Mouse (Mus musculus): ENCODE data around the gene Nelfe. TPM values are rescaled to one million over a fixed set of nuclear protein-coding genes. Genes with fewer than 3 reads are reported as not detected.
"Not testable (repeated sequence)": the region's sequence is repeated elsewhere in the genome, so short reads cannot be mapped to it uniquely, and the experiment has no call there.

Gene Nelfe
- polyA plus RNA-seq, 1 experiment from 2014 or later = 132 TPM

- DNase-seq (ENCODE audit: low spot score) = peak; percentile 73
- Histone ChIP-seq H3K9ac (ENCODE audit: low read length) (peak overlapping the region; percentile 98), H3K9me3 (ENCODE audit: control insufficient read depth, low read length) (no peaks in the 10 kb centered on the region), H3K4me1 (ENCODE audit: control insufficient read depth, insufficient read depth, low read length) (peaks cover 16% of the 10 kb centered on the region), H3K27ac (ENCODE audit: low read depth, low read length) (peak overlapping the region; percentile 95), H3K36me3 (ENCODE audit: control insufficient read depth, insufficient read depth, low read length) (peaks cover 14% of the 10 kb centered on the region), H3K27me3 (ENCODE audit: control insufficient read depth, insufficient read depth, low read length) (no peaks in the 10 kb centered on the region), H3K4me3 (ENCODE audit: low read depth, low read length) (peak overlapping the region; percentile 92), H3K4me2 (ENCODE audit: low read depth) (peak overlapping the region; percentile 90)
- 0 out of 2 replicates have a peak, but pooled peaks have one; percentile 21 for ATAC-seq (ENCODE audit: insufficient read depth, low FRiP score, low TSS enrichment)
- WGBS = 0% methylated on average over 5 of the region's 47 CpGs
Observed at GRCm38 (mm10) chr17:34898706-34899052, 48.5 kb downstream of the Nelfe start.

GRCm38 (mm10) chr17:34899053-34899889 lies 49.1 kb downstream of the Nelfe start:
- WGBS = 0% methylated on average over 31 of the region's 45 CpGs
- Histone ChIP-seq H3K4me1 (ENCODE audit: control insufficient read depth, insufficient read depth, low read length) (peaks cover 16% of the 10 kb centered on the region), H3K36me3 (ENCODE audit: control insufficient read depth, insufficient read depth, low read length) (peaks cover 14% of the 10 kb centered on the region), H3K9me3 (ENCODE audit: control insufficient read depth, low read length) (no peaks in the 10 kb centered on the region), H3K27me3 (ENCODE audit: control insufficient read depth, insufficient read depth, low read length) (no peaks in the 10 kb centered on the region), H3K4me2 (ENCODE audit: low read depth) (peak overlapping the region; percentile 90), H3K4me3 (ENCODE audit: low read depth, low read length) (peak overlapping the region; percentile 92), H3K9ac (ENCODE audit: low read length) (peak overlapping the region; percentile 98), H3K27ac (ENCODE audit: low read depth, low read length) (peak overlapping the region; percentile 95; the same call in 1 of the 2 replicates)
- peak; percentile 37 for DNase-seq (ENCODE audit: low spot score)
- ATAC-seq (ENCODE audit: insufficient read depth, low FRiP score, low TSS enrichment) = no peak

GRCm38 (mm10) chr17:34899890-34900243 lies 49.7 kb downstream of the Nelfe start:
- H3K4me1 ChIP-seq (ENCODE audit: control insufficient read depth, insufficient read depth, low read length) = peaks cover 16% of the 10 kb centered on the region
- H3K27ac ChIP-seq (ENCODE audit: low read depth, low read length) = no peak overlapping the region
- ATAC-seq (ENCODE audit: insufficient read depth, low FRiP score, low TSS enrichment) = no peak
- H3K4me2 ChIP-seq (ENCODE audit: low read depth) = peak overlapping the region; percentile 90
- no peaks in the 10 kb centered on the region for H3K27me3 ChIP-seq (ENCODE audit: control insufficient read depth, insufficient read depth, low read length)
- peak overlapping the region; percentile 92 for H3K4me3 ChIP-seq (ENCODE audit: low read depth, low read length)
- 8% methylated on average over 5 of the region's 5 CpGs for WGBS
- peaks cover 14% of the 10 kb centered on the region for H3K36me3 ChIP-seq (ENCODE audit: control insufficient read depth, insufficient read depth, low read length)
- H3K9me3 ChIP-seq (ENCODE audit: control insufficient read depth, low read length) = no peaks in the 10 kb centered on the region
- DNase-seq (ENCODE audit: low spot score) = no peak
- H3K9ac ChIP-seq (ENCODE audit: low read length) = peak overlapping the region; percentile 98

GRCm38 (mm10) chr17:34900826-34901225 lies 50.6 kb downstream of the Nelfe start:
- not testable (repeated sequence) for H3K4me2 ChIP-seq (ENCODE audit: low read depth); ATAC-seq (ENCODE audit: insufficient read depth, low FRiP score, low TSS enrichment)
- peaks cover 21% of the 10 kb centered on the region for H3K36me3 ChIP-seq (ENCODE audit: control insufficient read depth, insufficient read depth, low read length)

GRCm38 (mm10) chr17:34901948-34902347 lies 51.8 kb downstream of the Nelfe start:
- H3K27me3 ChIP-seq (ENCODE audit: control insufficient read depth, insufficient read depth, low read length); ATAC-seq (ENCODE audit: insufficient read depth, low FRiP score, low TSS enrichment); H3K4me2 ChIP-seq (ENCODE audit: low read depth); H3K4me1 ChIP-seq (ENCODE audit: control insufficient read depth, insufficient read depth, low read length); H3K4me3 ChIP-seq (ENCODE audit: low read depth, low read length); DNase-seq (ENCODE audit: low spot score); H3K9ac ChIP-seq (ENCODE audit: low read length); H3K27ac ChIP-seq (ENCODE audit: low read depth, low read length); H3K9me3 ChIP-seq (ENCODE audit: control insufficient read depth, low read length): not testable (repeated sequence)
- 93% methylated on average over 9 of the region's 10 CpGs for WGBS
- peaks cover 31% of the 10 kb centered on the region for H3K36me3 ChIP-seq (ENCODE audit: control insufficient read depth, insufficient read depth, low read length)

More at GRCm38 (mm10) chr17:34900826-34901225, 50.6 kb downstream of the Nelfe start:
- H3K27ac ChIP-seq (ENCODE audit: low read depth, low read length); DNase-seq (ENCODE audit: low spot score); H3K9me3 ChIP-seq (ENCODE audit: control insufficient read depth, low read length); H3K27me3 ChIP-seq (ENCODE audit: control insufficient read depth, insufficient read depth, low read length); H3K9ac ChIP-seq (ENCODE audit: low read length); H3K4me3 ChIP-seq (ENCODE audit: low read depth, low read length): not testable (repeated sequence)
- peaks cover 12% of the 10 kb centered on the region for H3K4me1 ChIP-seq (ENCODE audit: control insufficient read depth, insufficient read depth, low read length)

GRCm38 (mm10) chr17:34902895-34903294 lies 52.7 kb downstream of the Nelfe start:
- Histone ChIP-seq H3K27me3 (ENCODE audit: control insufficient read depth, insufficient read depth, low read length) (no peaks in the 10 kb centered on the region), H3K36me3 (ENCODE audit: control insufficient read depth, insufficient read depth, low read length) (peaks cover 37% of the 10 kb centered on the region), H3K4me2 (ENCODE audit: low read depth) (no peak overlapping the region), H3K27ac (ENCODE audit: low read depth, low read length) (no peak overlapping the region), H3K9ac (ENCODE audit: low read length) (no peak overlapping the region), H3K9me3 (ENCODE audit: control insufficient read depth, low read length) (no peaks in the 10 kb centered on the region), H3K4me3 (ENCODE audit: low read depth, low read length) (no peak overlapping the region), H3K4me1 (ENCODE audit: control insufficient read depth, insufficient read depth, low read length) (peaks cover 3% of the 10 kb centered on the region; the same call in 1 of the 2 replicates)
- ATAC-seq (ENCODE audit: insufficient read depth, low FRiP score, low TSS enrichment) (no peak), DNase-seq (ENCODE audit: low spot score) (no peak)
- WGBS = 92% methylated on average over 9 of the region's 9 CpGs

Small RNA genes within 50 kb of the gene (microRNA-seq; reads per million reads assigned to microRNA genes)
- not detected for gene Mir6970
- 1.0 reads per million for gene Mir6971
- gene Mir6972 = not detected

Other genes starting within 250 kb of the Nelfe start
- 177 and 187 TPM in 2 replicates for gene Rnf5, start 246.7 kb upstream of the Nelfe start, polyA plus RNA-seq (2014; fragmentation: Nextera tagmentation; extraction: Ambion mirVana)
- gene Agpat1, start 246.1 kb upstream of the Nelfe start, polyA plus RNA-seq (2014; fragmentation: Nextera tagmentation; extraction: Ambion mirVana) = 83.3 and 91.2 TPM in 2 replicates
- 10.2 and 12.1 TPM in 2 replicates for gene Egfl8, start 234.4 kb upstream of the Nelfe start, polyA plus RNA-seq (2014; fragmentation: Nextera tagmentation; extraction: Ambion mirVana)
- gene Ppt2, start 221.9 kb upstream of the Nelfe start, polyA plus RNA-seq (2014; fragmentation: Nextera tagmentation; extraction: Ambion mirVana) = 27.6 and 30.3 TPM in 2 replicates
- gene Prrt1, start 220.9 kb upstream of the Nelfe start, polyA plus RNA-seq (2014; fragmentation: Nextera tagmentation; extraction: Ambion mirVana) = 0.57 and 0.87 TPM in 2 replicates
- gene Fkbpl, start 205.6 kb upstream of the Nelfe start, polyA plus RNA-seq (2014; fragmentation: Nextera tagmentation; extraction: Ambion mirVana) = 15.5 and 17.6 TPM in 2 replicates
- gene Atf6b, start 203.2 kb upstream of the Nelfe start, polyA plus RNA-seq (2014; fragmentation: Nextera tagmentation; extraction: Ambion mirVana) = 78.3 and 88.4 TPM in 2 replicates
- gene Tnxb, start 179.9 kb upstream of the Nelfe start, polyA plus RNA-seq (2014; fragmentation: Nextera tagmentation; extraction: Ambion mirVana) = 0.03 TPM in 1 of 2 replicates, not detected in the other
- not detected in 2 replicates for gene C4b, start 106.5 kb upstream of the Nelfe start, polyA plus RNA-seq (2014; fragmentation: Nextera tagmentation; extraction: Ambion mirVana)
- not detected in 2 replicates for gene Cyp21a1, start 45.8 kb upstream of the Nelfe start, polyA plus RNA-seq (2014; fragmentation: Nextera tagmentation; extraction: Ambion mirVana)
- gene Stk19, start 13.4 kb upstream of the Nelfe start, polyA plus RNA-seq (2014; fragmentation: Nextera tagmentation; extraction: Ambion mirVana) = 20.3 and 24.7 TPM in 2 replicates
- 69.4 and 71.0 TPM in 2 replicates for gene Dxo, start 13.4 kb upstream of the Nelfe start, polyA plus RNA-seq (2014; fragmentation: Nextera tagmentation; extraction: Ambion mirVana)
- 45.0 and 55.7 TPM in 2 replicates for gene Skiv2l, start 181 bp upstream of the Nelfe start, polyA plus RNA-seq (2014; fragmentation: Nextera tagmentation; extraction: Ambion mirVana)
- 2.6 and 2.9 TPM in 2 replicates for gene Cfb, start 12.1 kb downstream of the Nelfe start, polyA plus RNA-seq (2014; fragmentation: Nextera tagmentation; extraction: Ambion mirVana)
- 1.7 and 2.1 TPM in 2 replicates for gene Zbtb12, start 29.1 kb downstream of the Nelfe start, polyA plus RNA-seq (2014; fragmentation: Nextera tagmentation; extraction: Ambion mirVana)
- not detected in 2 replicates for gene Gm20547, start 31.7 kb downstream of the Nelfe start, polyA plus RNA-seq (2014; fragmentation: Nextera tagmentation; extraction: Ambion mirVana)
- 0.57 and 0.86 TPM in 2 replicates for gene C2, start 47.9 kb downstream of the Nelfe start, polyA plus RNA-seq (2014; fragmentation: Nextera tagmentation; extraction: Ambion mirVana)
- gene Ehmt2, start 48.1 kb downstream of the Nelfe start, polyA plus RNA-seq (2014; fragmentation: Nextera tagmentation; extraction: Ambion mirVana) = 62.7 and 70.3 TPM in 2 replicates
- gene Slc44a4, start 64.1 kb downstream of the Nelfe start, polyA plus RNA-seq (2014; fragmentation: Nextera tagmentation; extraction: Ambion mirVana) = not detected in 2 replicates
- 16.4 and 16.8 TPM in 2 replicates for gene Neu1, start 80.9 kb downstream of the Nelfe start, polyA plus RNA-seq (2014; fragmentation: Nextera tagmentation; extraction: Ambion mirVana)
- 0.13 and 0.37 TPM in 2 replicates for gene Hspa1b, start 108.8 kb downstream of the Nelfe start, polyA plus RNA-seq (2014; fragmentation: Nextera tagmentation; extraction: Ambion mirVana)
- not detected in 2 replicates for gene Gm20481, start 119.5 kb downstream of the Nelfe start, polyA plus RNA-seq (2014; fragmentation: Nextera tagmentation; extraction: Ambion mirVana)
- 1.1 and 1.9 TPM in 2 replicates for gene Hspa1a, start 121.8 kb downstream of the Nelfe start, polyA plus RNA-seq (2014; fragmentation: Nextera tagmentation; extraction: Ambion mirVana)
- 1.8 and 2.0 TPM in 2 replicates for gene Hspa1l, start 122.3 kb downstream of the Nelfe start, polyA plus RNA-seq (2014; fragmentation: Nextera tagmentation; extraction: Ambion mirVana)
- gene Lsm2, start 131.5 kb downstream of the Nelfe start, polyA plus RNA-seq (2014; fragmentation: Nextera tagmentation; extraction: Ambion mirVana) = 209 and 211 TPM in 2 replicates
- 109 and 114 TPM in 2 replicates for gene Vars, start 150.6 kb downstream of the Nelfe start, polyA plus RNA-seq (2014; fragmentation: Nextera tagmentation; extraction: Ambion mirVana)
- gene Vwa7, start 166.2 kb downstream of the Nelfe start, polyA plus RNA-seq (2014; fragmentation: Nextera tagmentation; extraction: Ambion mirVana) = 0.08 TPM in 1 of 2 replicates, not detected in the other
- 3.9 and 5.2 TPM in 2 replicates for gene Sapcd1, start 177.6 kb downstream of the Nelfe start, polyA plus RNA-seq (2014; fragmentation: Nextera tagmentation; extraction: Ambion mirVana)
- 4.1 and 6.2 TPM in 2 replicates for gene Msh5, start 196.4 kb downstream of the Nelfe start, polyA plus RNA-seq (2014; fragmentation: Nextera tagmentation; extraction: Ambion mirVana)
- 82.8 and 89.7 TPM in 2 replicates for gene Clic1, start 199.6 kb downstream of the Nelfe start, polyA plus RNA-seq (2014; fragmentation: Nextera tagmentation; extraction: Ambion mirVana)
- 638 and 659 TPM in 2 replicates for gene Ddah2, start 208.6 kb downstream of the Nelfe start, polyA plus RNA-seq (2014; fragmentation: Nextera tagmentation; extraction: Ambion mirVana)
- 0.43 TPM in 1 of 2 replicates, not detected in the other for gene Ly6g6c, start 215.0 kb downstream of the Nelfe start, polyA plus RNA-seq (2014; fragmentation: Nextera tagmentation; extraction: Ambion mirVana)
- gene Mpig6b, start 215.8 kb downstream of the Nelfe start, polyA plus RNA-seq (2014; fragmentation: Nextera tagmentation; extraction: Ambion mirVana) = 1.5 and 2.0 TPM in 2 replicates
- 0.39 and 0.46 TPM in 2 replicates for gene Ly6g6e, start 226.5 kb downstream of the Nelfe start, polyA plus RNA-seq (2014; fragmentation: Nextera tagmentation; extraction: Ambion mirVana)
- 1.0 and 3.2 TPM in 2 replicates for gene Ly6g6d, start 227.7 kb downstream of the Nelfe start, polyA plus RNA-seq (2014; fragmentation: Nextera tagmentation; extraction: Ambion mirVana)
- gene Ly6g6f, start 235.2 kb downstream of the Nelfe start, polyA plus RNA-seq (2014; fragmentation: Nextera tagmentation; extraction: Ambion mirVana) = 1.3 and 1.4 TPM in 2 replicates
- 50.5 and 59.9 TPM in 2 replicates for gene Abhd16a, start 238.9 kb downstream of the Nelfe start, polyA plus RNA-seq (2014; fragmentation: Nextera tagmentation; extraction: Ambion mirVana)

All from neural tube, embryonic 11.5 days (tissue).